Mouse (Mus musculus): ENCODE results near the gene Polr1e. TPM values are rescaled to one million over a fixed set of nuclear protein-coding genes. Genes with fewer than 3 reads are reported as not detected.
"Not testable (repeated sequence)": the region's sequence is repeated elsewhere in the genome, so short reads cannot be mapped to it uniquely, and the experiment has no call there.

Gene Polr1e
- polyA plus RNA-seq, 1 experiment from 2014 or later: 43.6 TPM

GRCm38 (mm10) chr4:44993179-44993578 lies 25.2 kb upstream of the Polr1e start:
- WGBS (ENCODE audit: insufficient replicate concordance): 80% methylated on average over 14 of the region's 14 CpGs
- not testable (repeated sequence) for H3K9me3 ChIP-seq (replicated peaks; ENCODE audit: control insufficient read depth, low read length); H3K4me3 ChIP-seq (ENCODE audit: low read depth, low read length); H3K4me1 ChIP-seq (ENCODE audit: control insufficient read depth, insufficient read depth, low read length); H3K27me3 ChIP-seq (ENCODE audit: control insufficient read depth, insufficient read depth, low read length); H3K27ac ChIP-seq (ENCODE audit: low read depth, low read length); H3K9ac ChIP-seq (ENCODE audit: low read depth, low read length); H3K4me2 ChIP-seq; ATAC-seq (replicated peaks; ENCODE audit: insufficient number of reproducible peaks, low FRiP score, low TSS enrichment)
- peaks cover 15% of the 10 kb centered on the region for H3K36me3 ChIP-seq (ENCODE audit: control insufficient read depth, insufficient read depth, low read length)

- Histone ChIP-seq H3K4me3 (ENCODE audit: low read depth, low read length) (no peak overlapping the region), H3K27ac (ENCODE audit: low read depth, low read length) (peak overlapping the region; percentile 57; the same call in 1 of the 2 replicates), H3K9me3 (replicated peaks; ENCODE audit: control insufficient read depth, low read length) (no peaks in the 10 kb centered on the region), H3K4me1 (ENCODE audit: control insufficient read depth, insufficient read depth, low read length) (0 out of 2 replicates have a peak, but pooled peaks cover 4% of the 10 kb centered on the region), H3K27me3 (ENCODE audit: control insufficient read depth, insufficient read depth, low read length) (no peaks in the 10 kb centered on the region), H3K4me2 (no peak overlapping the region), H3K36me3 (ENCODE audit: control insufficient read depth, insufficient read depth, low read length) (peaks cover 12% of the 10 kb centered on the region), H3K9ac (ENCODE audit: low read depth, low read length) (no peak overlapping the region)
- 74% methylated on average over 9 of the region's 9 CpGs for WGBS (ENCODE audit: insufficient replicate concordance)
- ATAC-seq (replicated peaks; ENCODE audit: insufficient number of reproducible peaks, low FRiP score, low TSS enrichment): peak; percentile 87
Measured at GRCm38 (mm10) chr4:44993847-44994246, 24.5 kb upstream of the Polr1e start.

GRCm38 (mm10) chr4:44994776-44995175 lies 23.6 kb upstream of the Polr1e start:
- Histone ChIP-seq H3K9me3 (replicated peaks; ENCODE audit: control insufficient read depth, low read length) (no peaks in the 10 kb centered on the region), H3K27me3 (ENCODE audit: control insufficient read depth, insufficient read depth, low read length) (no peaks in the 10 kb centered on the region), H3K4me2 (no peak overlapping the region), H3K9ac (ENCODE audit: low read depth, low read length) (no peak overlapping the region), H3K27ac (ENCODE audit: low read depth, low read length) (peak overlapping the region; percentile 57; the same call in 1 of the 2 replicates), H3K4me1 (ENCODE audit: control insufficient read depth, insufficient read depth, low read length) (0 out of 2 replicates have a peak, but pooled peaks cover 4% of the 10 kb centered on the region), H3K36me3 (ENCODE audit: control insufficient read depth, insufficient read depth, low read length) (peaks cover 6% of the 10 kb centered on the region; the same call in 1 of the 2 replicates), H3K4me3 (ENCODE audit: low read depth, low read length) (no peak overlapping the region)
- 82% methylated on average over 18 of the region's 18 CpGs for WGBS (ENCODE audit: insufficient replicate concordance)
- no peak for ATAC-seq (replicated peaks; ENCODE audit: insufficient number of reproducible peaks, low FRiP score, low TSS enrichment)

GRCm38 (mm10) chr4:44998071-44998470 lies 20.3 kb upstream of the Polr1e start:
- Histone ChIP-seq H3K4me1 (ENCODE audit: control insufficient read depth, insufficient read depth, low read length) (0 out of 2 replicates have a peak, but pooled peaks cover 4% of the 10 kb centered on the region), H3K4me3 (ENCODE audit: low read depth, low read length) (no peak overlapping the region), H3K36me3 (ENCODE audit: control insufficient read depth, insufficient read depth, low read length) (no peaks in the 10 kb centered on the region), H3K4me2 (no peak overlapping the region), H3K27me3 (ENCODE audit: control insufficient read depth, insufficient read depth, low read length) (no peaks in the 10 kb centered on the region), H3K27ac (ENCODE audit: low read depth, low read length) (no peak overlapping the region), H3K9ac (ENCODE audit: low read depth, low read length) (no peak overlapping the region), H3K9me3 (replicated peaks; ENCODE audit: control insufficient read depth, low read length) (no peaks in the 10 kb centered on the region)
- WGBS (ENCODE audit: insufficient replicate concordance): 78% methylated on average over 3 of the region's 3 CpGs
- ATAC-seq (replicated peaks; ENCODE audit: insufficient number of reproducible peaks, low FRiP score, low TSS enrichment): no peak

GRCm38 (mm10) chr4:45000001-45000400 lies 18.4 kb upstream of the Polr1e start:
- 86% methylated on average over 6 of the region's 6 CpGs for WGBS (ENCODE audit: insufficient replicate concordance)
- 0 out of 2 replicates have a peak, but pooled peaks cover 4% of the 10 kb centered on the region for H3K4me1 ChIP-seq (ENCODE audit: control insufficient read depth, insufficient read depth, low read length)
- no peak overlapping the region for H3K4me3 ChIP-seq (ENCODE audit: low read depth, low read length)
- H3K9ac ChIP-seq (ENCODE audit: low read depth, low read length): no peak overlapping the region
- no peaks in the 10 kb centered on the region for H3K9me3 ChIP-seq (replicated peaks; ENCODE audit: control insufficient read depth, low read length)
- no peak overlapping the region for H3K4me2 ChIP-seq
- no peak for ATAC-seq (replicated peaks; ENCODE audit: insufficient number of reproducible peaks, low FRiP score, low TSS enrichment)
- no peaks in the 10 kb centered on the region for H3K36me3 ChIP-seq (ENCODE audit: control insufficient read depth, insufficient read depth, low read length)
- H3K27me3 ChIP-seq (ENCODE audit: control insufficient read depth, insufficient read depth, low read length): no peaks in the 10 kb centered on the region
- no peak overlapping the region for H3K27ac ChIP-seq (ENCODE audit: low read depth, low read length)

- no peak for ATAC-seq (replicated peaks; ENCODE audit: insufficient number of reproducible peaks, low FRiP score, low TSS enrichment)
- H3K9me3 ChIP-seq (replicated peaks; ENCODE audit: control insufficient read depth, low read length): no peaks in the 10 kb centered on the region
- WGBS (ENCODE audit: insufficient replicate concordance): 64% methylated on average over 3 of the region's 3 CpGs
Measured at GRCm38 (mm10) chr4:45005452-45005851, 12.9 kb upstream of the Polr1e start.

GRCm38 (mm10) chr4:45010806-45011415 lies 7.5 kb upstream of the Polr1e start:
- Histone ChIP-seq H3K27me3 (ENCODE audit: control insufficient read depth, insufficient read depth, low read length) (no peaks in the 10 kb centered on the region), H3K4me3 (ENCODE audit: low read depth, low read length) (peak overlapping the region; percentile 71), H3K9me3 (replicated peaks; ENCODE audit: control insufficient read depth, low read length) (no peaks in the 10 kb centered on the region), H3K4me1 (ENCODE audit: control insufficient read depth, insufficient read depth, low read length) (peaks cover 14% of the 10 kb centered on the region; the same call in 1 of the 2 replicates), H3K4me2 (peak overlapping the region; percentile 83), H3K36me3 (ENCODE audit: control insufficient read depth, insufficient read depth, low read length) (no peaks in the 10 kb centered on the region), H3K9ac (ENCODE audit: low read depth, low read length) (peak overlapping the region; percentile 91), H3K27ac (ENCODE audit: low read depth, low read length) (peak overlapping the region; percentile 96; the same call in 1 of the 2 replicates)
- no peak for ATAC-seq (replicated peaks; ENCODE audit: insufficient number of reproducible peaks, low FRiP score, low TSS enrichment)
- WGBS (ENCODE audit: insufficient replicate concordance): 19% methylated on average over 11 of the region's 11 CpGs

More at GRCm38 (mm10) chr4:45005452-45005851, 12.9 kb upstream of the Polr1e start:
- Histone ChIP-seq H3K4me1 (ENCODE audit: control insufficient read depth, insufficient read depth, low read length) (peaks cover 4% of the 10 kb centered on the region; the same call in 1 of the 2 replicates), H3K36me3 (ENCODE audit: control insufficient read depth, insufficient read depth, low read length) (no peaks in the 10 kb centered on the region), H3K27me3 (ENCODE audit: control insufficient read depth, insufficient read depth, low read length) (no peaks in the 10 kb centered on the region), H3K27ac (ENCODE audit: low read depth, low read length) (no peak overlapping the region), H3K4me3 (ENCODE audit: low read depth, low read length) (no peak overlapping the region), H3K4me2 (no peak overlapping the region), H3K9ac (ENCODE audit: low read depth, low read length) (no peak overlapping the region)

- Histone ChIP-seq H3K4me3 (ENCODE audit: low read depth, low read length) (peak overlapping the region; percentile 71), H3K9ac (ENCODE audit: low read depth, low read length) (peak overlapping the region; percentile 91), H3K27ac (ENCODE audit: low read depth, low read length) (peak overlapping the region; percentile 96), H3K9me3 (replicated peaks; ENCODE audit: control insufficient read depth, low read length) (no peaks in the 10 kb centered on the region), H3K36me3 (ENCODE audit: control insufficient read depth, insufficient read depth, low read length) (no peaks in the 10 kb centered on the region), H3K4me1 (ENCODE audit: control insufficient read depth, insufficient read depth, low read length) (peaks cover 14% of the 10 kb centered on the region; the same call in 1 of the 2 replicates), H3K27me3 (ENCODE audit: control insufficient read depth, insufficient read depth, low read length) (no peaks in the 10 kb centered on the region), H3K4me2 (peak overlapping the region; percentile 83)
- 0% methylated on average over 31 of the region's 31 CpGs for WGBS (ENCODE audit: insufficient replicate concordance)
- ATAC-seq (replicated peaks; ENCODE audit: insufficient number of reproducible peaks, low FRiP score, low TSS enrichment): peak; percentile 64
Measured at GRCm38 (mm10) chr4:45011581-45012104, 6.7 kb upstream of the Polr1e start.
